Mouse (Mus musculus): Measurements from ENCODE around the gene Cntnap2. TPM values are rescaled to one million over a fixed set of nuclear protein-coding genes. Genes with fewer than 3 reads are reported as not detected.
A peak's percentile ranks its signal among the peaks of the same experiment; 100 is the strongest.
"Not testable (repeated sequence)": the region's sequence is repeated elsewhere in the genome, so short reads cannot be mapped to it uniquely, and the experiment has no call there.

The Cntnap2 gene
- polyA plus RNA-seq, 1 experiment from 2014 or later, result 19.5 TPM

- not testable (repeated sequence) for H3K4me3 ChIP-seq (ENCODE audit: low read depth, low read length); H3K4me1 ChIP-seq (replicated peaks; ENCODE audit: control insufficient read depth, insufficient read depth, low read length); H3K9ac ChIP-seq (ENCODE audit: low read depth, low read length); H3K27ac ChIP-seq (ENCODE audit: low read depth, low read length); H3K27me3 ChIP-seq (ENCODE audit: control insufficient read depth, insufficient read depth, low read length); H3K9me3 ChIP-seq (ENCODE audit: control insufficient read depth, low read length); H3K4me2 ChIP-seq (replicated peaks; ENCODE audit: low read depth, low read length); DNase-seq (ENCODE audit: low spot score); H3K36me3 ChIP-seq (ENCODE audit: control insufficient read depth, insufficient read depth, low read length); ATAC-seq (ENCODE audit: low FRiP score)
- 83% methylated on average over 3 of the region's 3 CpGs for WGBS
These were observed 2166.2 kb downstream of the Cntnap2 start for GRCm38 (mm10) chr6:47225391-47225790.

DNA sequence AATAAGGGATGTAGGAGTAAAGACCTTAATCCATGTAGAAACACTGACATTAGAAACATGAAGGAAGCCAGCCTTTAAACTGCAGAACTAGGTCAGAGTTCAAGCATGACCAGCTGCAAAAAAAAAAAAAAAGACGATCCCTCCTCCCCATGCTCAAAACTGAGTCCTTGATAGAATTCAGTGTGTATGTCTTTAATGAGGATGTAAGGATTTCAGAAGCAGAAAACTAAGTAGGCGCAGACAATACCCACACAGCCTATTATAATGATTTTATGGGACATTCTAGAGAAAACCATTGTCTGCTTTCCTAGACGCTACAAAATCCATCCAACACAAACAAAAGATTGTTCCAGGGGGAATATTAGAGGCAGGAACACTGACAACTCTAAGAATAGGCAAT, 2168.4 kb downstream of the Cntnap2 start:
- Histone ChIP-seq H3K27ac (ENCODE audit: low read depth, low read length) (no peak overlapping the region), H3K36me3 (ENCODE audit: control insufficient read depth, insufficient read depth, low read length) (no peaks in the 10 kb centered on the region), H3K27me3 (ENCODE audit: control insufficient read depth, insufficient read depth, low read length) (no peaks in the 10 kb centered on the region), H3K4me3 (ENCODE audit: low read depth, low read length) (no peak overlapping the region), H3K4me1 (replicated peaks; ENCODE audit: control insufficient read depth, insufficient read depth, low read length) (no peaks in the 10 kb centered on the region), H3K4me2 (replicated peaks; ENCODE audit: low read depth, low read length) (no peak overlapping the region), H3K9ac (ENCODE audit: low read depth, low read length) (no peak overlapping the region), H3K9me3 (ENCODE audit: control insufficient read depth, low read length) (no peaks in the 10 kb centered on the region)
- ATAC-seq (ENCODE audit: low FRiP score) (no peak), DNase-seq (ENCODE audit: low spot score) (peak; percentile 4)
- 39% methylated on average over 3 of the region's 3 CpGs for WGBS

GRCm38 (mm10) chr6:47228676-47229317, 2169.6 kb downstream of the Cntnap2 start:
- Histone ChIP-seq H3K27me3 (ENCODE audit: control insufficient read depth, insufficient read depth, low read length) (no peaks in the 10 kb centered on the region), H3K4me3 (ENCODE audit: low read depth, low read length) (no peak overlapping the region), H3K36me3 (ENCODE audit: control insufficient read depth, insufficient read depth, low read length) (no peaks in the 10 kb centered on the region), H3K9me3 (ENCODE audit: control insufficient read depth, low read length) (no peaks in the 10 kb centered on the region), H3K4me2 (replicated peaks; ENCODE audit: low read depth, low read length) (no peak overlapping the region), H3K27ac (ENCODE audit: low read depth, low read length) (peak overlapping the region; percentile 37; the same call in 1 of the 2 replicates), H3K9ac (ENCODE audit: low read depth, low read length) (no peak overlapping the region), H3K4me1 (replicated peaks; ENCODE audit: control insufficient read depth, insufficient read depth, low read length) (no peaks in the 10 kb centered on the region)
- peak; percentile 90 for ATAC-seq (ENCODE audit: low FRiP score)
- peak; percentile 48 for DNase-seq (ENCODE audit: low spot score)
- WGBS, result 49% methylated on average over 7 of the region's 7 CpGs

DNA sequence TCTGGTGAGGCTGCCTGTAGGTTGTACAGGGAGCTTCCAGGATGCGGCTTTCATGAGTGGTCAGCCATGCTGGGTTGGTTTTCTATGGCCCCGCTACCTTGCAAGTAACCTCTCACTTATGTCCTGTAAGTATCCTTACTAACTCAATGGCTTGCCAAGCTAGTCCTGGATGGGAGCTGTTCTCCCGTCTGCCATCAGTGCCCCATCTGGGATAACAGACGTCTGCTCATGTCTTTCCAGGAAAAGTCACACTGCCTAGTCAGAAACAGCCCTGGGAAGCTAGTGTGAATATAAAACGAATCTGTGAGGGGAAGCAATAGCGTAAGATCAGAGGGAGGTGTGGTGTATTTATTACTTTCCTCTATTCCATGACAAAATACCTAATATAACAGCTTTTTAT, 2172.4 kb downstream of the Cntnap2 start:
- H3K4me2 ChIP-seq (replicated peaks; ENCODE audit: low read depth, low read length), result no peak overlapping the region
- no peaks in the 10 kb centered on the region for H3K9me3 ChIP-seq (ENCODE audit: control insufficient read depth, low read length)
- ATAC-seq (ENCODE audit: low FRiP score), result no peak
- WGBS, result 72% methylated on average over 6 of the region's 6 CpGs
- no peak for DNase-seq (ENCODE audit: low spot score)
- no peaks in the 10 kb centered on the region for H3K4me1 ChIP-seq (replicated peaks; ENCODE audit: control insufficient read depth, insufficient read depth, low read length)
- H3K27me3 ChIP-seq (ENCODE audit: control insufficient read depth, insufficient read depth, low read length), result no peaks in the 10 kb centered on the region
- H3K36me3 ChIP-seq (ENCODE audit: control insufficient read depth, insufficient read depth, low read length), result no peaks in the 10 kb centered on the region
- H3K9ac ChIP-seq (ENCODE audit: low read depth, low read length), result no peak overlapping the region
- H3K4me3 ChIP-seq (ENCODE audit: low read depth, low read length), result no peak overlapping the region
- no peak overlapping the region for H3K27ac ChIP-seq (ENCODE audit: low read depth, low read length)

GRCm38 (mm10) chr6:47239376-47239921, 2180.3 kb downstream of the Cntnap2 start:
- peak; percentile 51 for DNase-seq (ENCODE audit: low spot score)
- Histone ChIP-seq H3K27me3 (ENCODE audit: control insufficient read depth, insufficient read depth, low read length) (no peaks in the 10 kb centered on the region), H3K36me3 (ENCODE audit: control insufficient read depth, insufficient read depth, low read length) (no peaks in the 10 kb centered on the region), H3K27ac (ENCODE audit: low read depth, low read length) (peak overlapping the region; percentile 60), H3K4me1 (replicated peaks; ENCODE audit: control insufficient read depth, insufficient read depth, low read length) (no peaks in the 10 kb centered on the region), H3K9me3 (ENCODE audit: control insufficient read depth, low read length) (no peaks in the 10 kb centered on the region), H3K4me2 (replicated peaks; ENCODE audit: low read depth, low read length) (no peak overlapping the region), H3K4me3 (ENCODE audit: low read depth, low read length) (no peak overlapping the region), H3K9ac (ENCODE audit: low read depth, low read length) (no peak overlapping the region)
- WGBS, result 38% methylated on average over 3 of the region's 3 CpGs
- peak; percentile 73 for ATAC-seq (ENCODE audit: low FRiP score)

DNA sequence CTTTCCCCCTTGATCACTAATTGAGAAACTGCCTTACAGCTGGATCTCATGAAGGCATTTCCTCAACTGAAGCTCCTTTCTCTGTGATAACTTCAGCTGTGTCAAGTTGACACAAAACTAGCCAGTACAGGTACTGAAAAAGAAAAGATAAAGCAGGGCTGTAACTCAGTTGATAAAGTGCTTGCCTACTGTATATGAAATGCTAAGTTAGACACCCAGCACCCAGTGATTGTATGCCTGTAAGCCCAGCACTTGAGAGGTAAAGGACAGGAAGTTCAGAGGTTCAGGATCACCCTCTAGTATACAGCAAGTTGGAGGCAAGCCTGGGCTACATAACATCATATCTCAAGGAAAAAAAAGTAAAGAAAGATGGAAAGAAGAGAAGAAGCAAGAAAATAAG, 2182.2 kb downstream of the Cntnap2 start:
- ATAC-seq (ENCODE audit: low FRiP score), result no peak

DNA sequence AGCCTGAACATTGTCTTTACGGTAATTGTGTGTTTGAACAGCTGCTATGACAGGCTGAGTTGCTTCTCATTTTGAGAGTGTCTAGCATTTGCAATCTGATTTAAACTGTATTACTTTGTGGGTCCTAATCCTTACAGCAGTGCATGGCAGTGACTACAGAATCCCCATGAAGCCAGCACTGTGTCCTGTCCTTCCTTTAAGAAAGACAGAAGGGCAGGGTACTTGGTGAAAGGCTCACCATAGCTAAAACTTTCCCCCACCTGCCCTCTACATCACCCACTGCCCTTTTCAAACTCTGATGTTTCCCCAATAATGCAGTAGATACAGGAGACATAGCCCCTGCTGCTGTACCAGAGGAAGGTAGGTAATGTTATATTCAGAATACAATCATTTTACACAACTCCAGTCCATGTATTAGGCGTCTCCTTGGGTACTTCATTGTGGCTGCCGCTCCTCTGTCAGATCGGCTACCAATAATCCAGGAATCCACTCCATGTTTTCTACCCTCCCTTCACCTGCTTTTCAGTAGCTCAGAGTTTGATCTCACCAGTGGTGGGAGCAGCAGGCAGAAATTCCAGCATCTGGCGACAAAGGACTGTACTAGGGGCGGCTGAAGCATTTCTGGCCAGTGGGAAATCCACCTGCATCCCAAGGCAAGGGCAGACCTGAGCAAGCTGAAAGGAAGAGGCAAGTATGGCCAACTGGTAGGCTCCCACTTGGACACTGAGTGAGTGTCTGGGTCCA, 2184.9 kb downstream of the Cntnap2 start:
- H3K4me1 ChIP-seq (replicated peaks; ENCODE audit: control insufficient read depth, insufficient read depth, low read length), result no peaks in the 10 kb centered on the region

More for the DNA sequence above, 2182.2 kb downstream of the Cntnap2 start:
- DNase-seq (ENCODE audit: low spot score), result no peak
- Histone ChIP-seq H3K4me2 (replicated peaks; ENCODE audit: low read depth, low read length) (no peak overlapping the region), H3K36me3 (ENCODE audit: control insufficient read depth, insufficient read depth, low read length) (no peaks in the 10 kb centered on the region), H3K4me1 (replicated peaks; ENCODE audit: control insufficient read depth, insufficient read depth, low read length) (no peaks in the 10 kb centered on the region), H3K9me3 (ENCODE audit: control insufficient read depth, low read length) (no peaks in the 10 kb centered on the region), H3K9ac (ENCODE audit: low read depth, low read length) (no peak overlapping the region), H3K4me3 (ENCODE audit: low read depth, low read length) (no peak overlapping the region), H3K27ac (ENCODE audit: low read depth, low read length) (no peak overlapping the region), H3K27me3 (ENCODE audit: control insufficient read depth, insufficient read depth, low read length) (no peaks in the 10 kb centered on the region)

DNA sequence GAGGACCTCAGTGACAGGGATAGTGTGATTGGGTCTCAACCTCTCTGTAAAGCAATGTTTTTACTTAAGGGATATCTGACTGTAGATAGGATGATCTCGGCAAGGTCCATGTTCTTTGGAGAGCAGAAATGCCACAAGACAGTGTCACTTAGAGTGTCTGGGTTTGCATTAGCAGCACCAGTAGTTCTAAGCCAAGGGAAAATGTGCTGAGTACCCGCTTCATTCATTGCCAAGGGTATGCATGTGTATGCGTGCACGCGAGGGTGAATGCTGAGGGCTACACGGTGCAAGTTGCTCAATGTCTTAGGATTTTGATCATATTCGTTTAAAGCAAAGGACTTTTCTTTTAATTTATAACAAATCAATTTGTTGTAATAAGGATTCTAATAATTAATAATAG, 2185.5 kb downstream of the Cntnap2 start:
- no peaks in the 10 kb centered on the region for H3K27me3 ChIP-seq (ENCODE audit: control insufficient read depth, insufficient read depth, low read length)
- DNase-seq (ENCODE audit: low spot score), result no peak
- no peaks in the 10 kb centered on the region for H3K36me3 ChIP-seq (ENCODE audit: control insufficient read depth, insufficient read depth, low read length)
- WGBS, result 23% methylated on average over 7 of the region's 7 CpGs
- H3K9ac ChIP-seq (ENCODE audit: low read depth, low read length), result no peak overlapping the region
- H3K4me1 ChIP-seq (replicated peaks; ENCODE audit: control insufficient read depth, insufficient read depth, low read length), result no peaks in the 10 kb centered on the region
- H3K4me2 ChIP-seq (replicated peaks; ENCODE audit: low read depth, low read length), result peak overlapping the region; percentile 26
- peak; percentile 68 for ATAC-seq (ENCODE audit: low FRiP score)
- peak overlapping the region; percentile 23 for H3K4me3 ChIP-seq (ENCODE audit: low read depth, low read length)
- H3K9me3 ChIP-seq (ENCODE audit: control insufficient read depth, low read length), result no peaks in the 10 kb centered on the region
- H3K27ac ChIP-seq (ENCODE audit: low read depth, low read length), result no peak overlapping the region

More for the DNA sequence above, 2184.9 kb downstream of the Cntnap2 start:
- H3K27me3 ChIP-seq (ENCODE audit: control insufficient read depth, insufficient read depth, low read length), result no peaks in the 10 kb centered on the region
- 14% methylated on average over 6 of the region's 6 CpGs for WGBS
- DNase-seq (ENCODE audit: low spot score) (peak; percentile 86), ATAC-seq (ENCODE audit: low FRiP score) (peak; percentile 81)
- H3K9me3 ChIP-seq (ENCODE audit: control insufficient read depth, low read length), result no peaks in the 10 kb centered on the region
- H3K27ac ChIP-seq (ENCODE audit: low read depth, low read length), result no peak overlapping the region
- H3K9ac ChIP-seq (ENCODE audit: low read depth, low read length), result no peak overlapping the region
- no peaks in the 10 kb centered on the region for H3K36me3 ChIP-seq (ENCODE audit: control insufficient read depth, insufficient read depth, low read length)
- H3K4me2 ChIP-seq (replicated peaks; ENCODE audit: low read depth, low read length), result peak overlapping the region; percentile 26
- H3K4me3 ChIP-seq (ENCODE audit: low read depth, low read length), result peak overlapping the region; percentile 23

Measured in hindbrain, embryonic 11.5 days (tissue).